Mouse (Mus musculus) layer of hippocampus, postnatal 25 days (tissue): ENCODE data around the gene Tbx21. TPM values are rescaled to one million over a fixed set of nuclear protein-coding genes. Genes with fewer than 3 reads are reported as not detected.

Experiments used
- DNase-seq, 2 experiments: peaks; one replicate each; pipeline ENCODE4 v3.0.0; 2022; ENCODE audit warnings: mixed read lengths in 2 of 2, low spot score in 1 of 2; ENCODE audit errors: extremely low spot score in 1 of 2
- total RNA-seq, 2 experiments: library from RNA; stranded (reverse); gene quantifications; 2 replicates each; pipeline ENCODE4 v1.2.3; 2021

Gene Tbx21
- total RNA-seq, 2 experiments from 2014 or later, result 0.10 TPM; not detected in 1

DNA sequence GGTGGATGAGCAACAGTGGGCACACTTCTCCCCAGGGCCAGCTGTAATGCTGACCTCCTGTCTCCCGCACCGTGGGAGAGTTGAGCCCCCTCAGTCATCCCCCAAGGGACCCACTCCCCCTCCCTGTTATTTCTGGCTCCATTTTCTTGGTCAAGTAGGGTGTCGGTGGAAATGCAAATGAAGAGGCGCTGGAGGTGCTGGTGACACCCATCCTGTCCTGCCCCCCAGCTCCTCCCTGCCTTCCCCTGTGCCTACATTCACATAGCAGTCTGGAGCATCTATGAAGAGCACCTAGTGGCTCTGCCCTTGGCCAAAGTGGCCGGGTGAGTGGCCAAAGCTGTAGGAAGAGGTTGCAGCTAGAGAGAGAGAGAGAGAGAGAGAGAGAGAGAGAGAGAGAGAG is 18.1 kb upstream of the Tbx21 start:
- no peak for DNase-seq

DNA sequence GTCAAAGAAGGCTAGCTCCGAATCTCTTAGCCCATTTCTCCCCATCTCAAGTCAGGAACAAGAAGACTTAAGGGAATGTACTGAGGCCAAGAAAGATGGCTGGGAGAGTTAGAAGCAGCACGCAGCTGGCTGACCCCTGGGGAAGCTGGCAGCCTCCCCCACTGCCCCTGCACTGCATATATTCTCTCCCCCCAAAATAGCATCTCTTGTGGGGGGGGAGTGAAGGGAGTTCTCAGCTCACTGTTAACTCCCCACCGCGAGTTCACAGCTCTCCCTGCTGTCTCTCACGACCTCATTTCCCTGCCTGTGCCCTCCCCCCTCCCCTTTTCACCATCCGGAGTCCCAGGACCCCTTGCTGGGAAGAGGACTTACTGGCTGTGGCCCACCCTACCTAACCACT is 17.1 kb upstream of the Tbx21 start:
- DNase-seq, result no peak

DNA sequence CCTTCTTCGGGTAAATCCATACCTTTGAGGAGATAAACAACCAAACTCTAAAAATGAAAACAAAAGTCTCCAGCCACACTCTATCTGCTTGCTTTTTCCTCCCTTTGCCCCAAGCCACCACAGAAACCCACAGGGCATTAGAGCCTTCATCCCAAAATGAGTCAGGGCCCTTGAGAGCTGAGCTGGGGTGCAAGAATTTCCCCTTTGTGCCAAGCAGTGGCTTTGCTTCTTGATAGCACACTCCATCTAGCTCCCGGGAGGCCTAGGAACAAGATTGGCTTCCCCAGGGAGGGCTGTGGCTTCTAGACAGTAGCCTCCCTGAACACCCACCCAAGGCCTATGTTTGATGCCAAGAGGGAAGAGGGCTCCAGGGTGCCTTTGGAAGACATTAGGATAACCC is 16.6 kb upstream of the Tbx21 start:
- no peak for DNase-seq

DNA sequence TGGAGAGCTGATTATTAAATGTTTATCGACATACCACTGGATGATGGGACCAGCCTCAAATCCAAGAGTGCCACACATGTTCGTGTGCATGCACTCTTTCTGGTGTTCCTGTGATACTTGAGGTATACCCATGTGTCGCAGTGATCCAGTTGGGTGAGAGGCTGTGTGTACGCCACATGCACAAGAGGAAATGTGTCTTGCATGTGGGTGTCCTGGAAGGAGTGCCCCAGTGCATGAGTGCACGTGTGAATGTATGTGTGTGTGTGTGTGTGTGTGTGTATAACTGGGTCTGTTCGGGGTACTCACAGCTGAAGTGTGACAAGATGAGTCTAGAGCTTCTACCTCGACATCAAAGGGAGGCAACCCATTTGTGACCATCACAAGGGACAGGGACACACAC is 15.2 kb upstream of the Tbx21 start:
- no peak for DNase-seq

DNA sequence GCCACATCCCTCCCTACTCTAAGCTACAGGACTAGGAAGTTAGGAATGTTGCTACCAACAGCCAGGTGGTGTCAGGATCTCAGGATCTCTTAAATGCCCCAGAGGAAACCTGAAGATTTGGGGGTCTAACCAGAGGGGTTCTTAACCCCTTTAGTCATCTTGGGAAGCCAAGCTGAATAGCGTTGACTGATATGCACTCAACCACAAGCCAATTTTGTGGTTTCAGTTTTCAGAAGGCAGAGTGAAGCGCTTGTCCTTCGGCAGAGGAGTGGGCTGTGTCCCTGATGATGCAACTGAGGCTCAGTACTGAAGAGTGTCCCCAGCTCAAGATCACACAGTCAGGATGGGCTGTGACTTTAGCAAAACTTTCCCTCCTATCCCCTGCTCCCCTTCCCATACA is 13.8 kb upstream of the Tbx21 start:
- DNase-seq, result no peak

DNA sequence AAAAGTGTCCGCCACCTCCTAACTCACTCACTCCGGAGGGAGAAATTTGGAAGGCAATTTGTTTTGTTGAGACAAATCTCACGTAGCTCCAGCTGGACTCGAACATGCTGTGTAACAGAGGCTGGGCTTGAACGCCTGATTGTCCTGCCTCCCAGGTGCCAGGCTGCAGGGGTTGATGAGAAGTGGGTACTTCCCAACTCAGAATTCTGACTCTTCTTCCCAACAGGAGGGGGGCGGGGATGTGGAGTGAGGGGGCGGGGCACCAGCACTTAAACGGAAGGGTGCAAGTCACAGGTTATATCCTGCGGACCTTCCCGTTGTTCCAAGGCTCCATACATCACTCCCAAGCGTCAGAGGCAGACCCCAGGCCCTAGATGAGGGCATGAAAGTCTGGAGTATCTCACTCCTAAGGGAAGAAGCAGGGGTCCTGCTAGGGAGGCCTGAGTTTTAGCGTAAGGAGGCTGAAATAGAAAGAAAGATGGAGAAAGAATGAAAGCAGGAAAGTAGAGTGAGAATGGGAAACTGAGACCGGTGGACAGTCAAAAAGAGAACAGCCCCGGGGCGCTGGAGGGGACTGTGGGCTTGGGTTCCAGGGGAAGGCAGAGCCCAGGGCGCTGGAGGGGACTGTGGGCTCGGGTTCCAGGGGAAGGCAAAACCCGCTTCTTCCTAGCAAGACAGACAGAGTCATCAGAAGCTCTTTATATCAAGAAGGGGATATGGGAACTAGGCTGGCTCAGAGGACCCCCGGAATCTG is 12.5 kb upstream of the Tbx21 start:
- DNase-seq, result no peak

DNA sequence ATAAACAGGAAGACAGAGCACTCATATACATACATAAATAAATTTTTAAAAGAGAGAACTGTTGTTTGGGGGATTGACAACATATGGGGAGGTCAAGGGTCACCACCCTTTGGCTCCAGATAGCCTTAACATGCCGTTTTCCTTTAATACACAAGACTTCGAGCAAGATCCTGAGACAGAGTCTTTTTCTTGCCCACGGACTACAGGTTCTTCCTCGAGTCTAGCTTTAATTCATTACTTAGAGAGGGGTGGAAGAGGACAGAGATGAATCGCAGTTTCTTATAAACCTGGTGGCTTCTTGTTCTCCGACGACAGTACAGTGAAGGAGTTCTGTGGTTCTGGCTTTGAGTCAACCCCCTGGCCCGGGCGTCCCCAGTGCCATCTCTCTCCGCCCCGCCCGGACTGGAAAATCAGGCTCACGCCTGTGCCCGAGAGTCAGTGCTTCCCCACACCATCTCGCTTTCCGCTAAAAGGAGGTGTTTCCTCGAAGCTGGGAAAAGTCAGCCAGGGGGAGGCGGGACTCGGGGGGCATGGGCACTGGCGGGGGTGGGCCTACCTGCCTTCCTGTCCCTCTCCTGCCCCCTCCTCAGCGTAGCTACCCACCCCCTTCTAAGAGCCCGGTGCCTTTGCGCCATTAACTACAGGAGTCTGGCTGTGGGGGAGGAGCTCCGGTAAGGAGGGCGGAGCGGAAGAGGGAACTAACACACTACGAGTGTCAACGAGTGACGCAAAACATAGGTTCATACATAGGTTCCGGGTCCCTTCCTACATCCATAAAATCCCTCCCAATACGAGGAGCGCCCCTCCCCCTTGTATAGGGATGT is 11.7 kb upstream of the Tbx21 start:
- DNase-seq, result no peak

DNA sequence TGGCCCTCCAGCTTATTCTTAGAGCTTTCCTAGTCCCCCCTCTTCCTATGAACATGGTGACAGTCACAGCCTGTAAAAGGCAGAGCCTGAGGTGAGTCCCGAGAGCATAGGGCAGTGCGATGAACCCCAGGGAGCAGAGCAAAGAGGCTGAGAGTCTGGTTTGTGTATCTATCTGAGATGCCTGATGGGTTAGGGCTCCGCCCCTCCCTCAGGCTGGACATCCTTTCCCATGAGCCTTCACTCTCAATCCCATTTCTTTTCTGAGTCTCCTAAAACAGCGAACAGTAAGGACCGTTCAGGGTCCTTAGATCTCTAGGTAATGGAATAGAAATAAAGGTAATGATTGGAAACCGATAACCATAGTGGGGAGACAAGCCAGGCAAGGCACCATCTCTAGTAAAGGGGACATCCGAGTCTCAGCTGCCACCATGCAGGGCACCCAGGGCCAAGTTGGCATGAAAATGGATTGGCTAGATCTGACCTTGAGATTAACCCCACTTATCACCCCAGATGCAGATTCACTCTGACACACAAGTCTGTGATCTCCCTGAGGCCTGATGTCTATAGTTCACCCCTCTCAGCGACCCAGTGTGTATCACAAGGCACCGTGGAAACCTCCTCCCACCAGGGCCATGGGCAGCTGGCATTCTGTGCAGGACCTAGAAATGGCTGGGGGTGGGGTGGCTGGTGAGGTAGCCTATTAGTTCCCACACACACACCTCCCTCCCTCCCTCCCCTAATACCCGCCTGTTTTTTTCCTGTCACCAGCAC is 9.3 kb upstream of the Tbx21 start:
- DNase-seq, result no peak

DNA sequence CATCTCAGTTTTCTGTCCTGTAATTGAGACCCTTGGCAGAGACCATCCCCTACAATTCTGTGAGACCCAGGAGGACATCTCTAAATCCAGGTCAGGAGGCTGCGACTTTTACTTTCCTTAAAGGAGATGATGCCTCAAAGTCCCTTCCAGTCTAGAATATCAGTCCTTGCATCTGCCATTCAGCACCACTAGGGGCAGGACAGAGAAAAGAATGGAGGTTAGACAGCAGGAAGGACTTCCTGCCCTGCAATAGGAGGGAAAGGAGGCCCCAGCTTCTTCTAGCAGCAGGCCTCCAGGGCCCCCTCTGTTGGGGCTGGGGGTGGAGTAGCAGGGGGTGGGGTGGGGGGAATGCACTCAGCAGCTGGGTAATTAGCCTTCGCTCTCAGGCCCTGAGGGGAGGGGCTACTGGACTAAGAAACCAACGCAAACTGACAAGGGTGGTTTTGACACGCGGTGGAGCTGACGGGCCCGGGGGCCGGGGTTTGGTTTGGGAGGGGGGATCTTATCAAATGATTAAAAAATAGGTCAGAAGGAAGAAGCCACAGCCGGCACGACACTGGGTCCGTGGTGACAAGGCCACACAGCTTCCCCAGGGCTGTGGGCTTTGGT is 8.3 kb upstream of the Tbx21 start:
- no peak for DNase-seq

DNA sequence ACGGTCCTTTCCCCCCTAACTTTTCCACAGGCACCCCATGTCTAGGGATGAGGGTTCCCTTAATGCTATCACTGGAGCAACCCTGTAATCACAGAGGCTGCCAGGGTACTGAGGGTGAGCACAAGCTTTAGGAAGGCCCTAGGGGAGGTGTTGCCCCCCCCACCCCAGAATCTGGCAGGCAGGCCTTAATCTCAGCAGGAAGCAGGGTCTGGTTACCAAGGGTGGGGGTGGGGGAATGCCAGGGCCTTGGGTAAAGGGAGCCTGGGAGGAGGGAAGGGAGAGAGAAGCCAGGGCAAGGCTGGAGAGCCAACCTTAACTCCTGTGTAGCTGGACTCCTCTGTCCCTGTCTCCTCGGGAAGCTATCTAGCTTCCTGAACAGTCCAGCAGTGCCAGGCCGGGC is 5.5 kb upstream of the Tbx21 start:
- no peak for DNase-seq

DNA sequence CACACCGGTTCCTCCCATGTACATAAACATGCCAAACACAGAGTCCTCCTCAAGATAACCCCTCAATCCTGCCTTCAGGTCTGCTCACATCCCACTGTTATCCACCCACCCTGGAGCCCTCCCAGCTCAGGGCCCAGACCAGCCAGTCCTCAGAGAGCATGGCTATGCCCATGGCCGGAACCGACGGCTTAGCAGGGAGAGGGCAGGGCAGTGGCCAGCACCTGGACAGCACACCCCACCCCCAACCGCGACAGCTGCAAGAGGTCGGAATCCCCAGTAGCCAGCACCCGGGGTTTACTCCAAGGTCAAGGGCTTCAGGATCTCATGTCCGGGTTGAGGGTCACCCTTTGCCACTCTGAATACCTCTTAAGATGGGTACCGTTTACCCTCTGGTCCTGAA is 5.1 kb upstream of the Tbx21 start:
- DNase-seq, result no peak

DNA sequence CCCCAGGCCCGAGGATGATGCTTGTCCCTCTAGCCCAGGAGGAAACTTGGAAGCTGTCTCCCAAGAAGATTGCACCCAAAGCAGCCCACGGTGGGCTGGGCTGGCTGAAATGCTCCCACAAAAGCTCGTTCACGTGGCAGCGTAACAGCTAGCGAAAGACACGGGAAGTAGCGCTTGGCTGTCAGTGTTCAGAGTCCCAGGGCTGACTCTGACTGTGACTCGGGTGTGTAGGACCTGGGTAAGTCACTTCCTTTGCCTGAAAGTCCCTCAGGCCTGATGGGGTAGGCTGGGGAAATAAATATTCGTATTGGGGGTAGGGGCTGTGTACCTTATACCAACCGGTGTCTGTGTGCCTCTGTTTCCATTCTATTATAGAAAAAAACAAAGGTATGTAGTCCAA is 666 bp upstream of the Tbx21 start:
- no peak for DNase-seq

DNA sequence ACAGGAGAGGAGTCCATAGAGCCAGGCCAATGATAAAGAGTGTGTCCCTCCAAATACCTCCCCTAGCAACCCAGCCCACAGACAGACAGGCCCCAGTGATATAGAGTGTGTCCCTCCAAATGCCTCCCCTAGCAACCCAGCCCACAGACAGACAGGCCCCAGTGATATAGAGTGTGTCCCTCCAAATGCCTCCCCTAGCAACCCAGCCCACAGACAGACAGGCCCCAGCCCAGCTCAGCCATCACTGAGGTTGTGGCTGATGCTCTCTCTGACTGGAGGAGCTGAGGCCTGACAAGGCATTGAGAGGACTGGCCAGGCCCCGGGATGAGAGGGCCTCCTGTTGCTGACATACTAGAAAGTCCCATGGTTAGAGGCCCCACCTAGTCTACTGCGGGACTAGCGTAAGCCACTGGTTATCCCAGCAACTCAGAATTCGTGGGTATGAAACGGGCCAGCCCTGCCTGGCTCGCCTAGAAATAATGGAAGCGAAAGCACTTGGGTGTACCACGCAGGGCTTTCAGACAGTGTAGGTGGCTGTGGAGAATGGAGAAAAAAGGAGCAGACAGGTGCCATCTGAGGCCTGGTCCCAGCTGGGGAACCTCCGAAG is 2.5 kb downstream of the Tbx21 start:
- DNase-seq, result no peak

DNA sequence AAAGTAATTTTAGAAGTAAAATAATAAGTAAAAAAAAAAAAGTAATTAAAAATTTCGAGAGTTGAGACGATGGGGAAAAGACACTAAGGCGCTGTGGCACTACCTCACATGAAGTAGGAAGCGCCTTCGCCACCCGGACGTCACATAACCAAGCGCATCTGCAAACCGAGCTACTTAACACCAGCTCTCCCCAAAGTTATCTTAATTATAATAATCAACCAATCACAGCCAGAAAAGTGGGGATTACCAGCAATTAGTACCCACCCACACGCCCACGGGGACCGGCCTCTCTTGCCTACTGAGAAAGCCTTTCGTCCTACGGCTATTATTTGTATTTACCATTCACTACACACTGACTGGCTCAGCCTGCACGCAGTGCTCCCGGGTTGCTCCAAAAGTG is 6.2 kb downstream of the Tbx21 start:
- DNase-seq, result no peak

DNA sequence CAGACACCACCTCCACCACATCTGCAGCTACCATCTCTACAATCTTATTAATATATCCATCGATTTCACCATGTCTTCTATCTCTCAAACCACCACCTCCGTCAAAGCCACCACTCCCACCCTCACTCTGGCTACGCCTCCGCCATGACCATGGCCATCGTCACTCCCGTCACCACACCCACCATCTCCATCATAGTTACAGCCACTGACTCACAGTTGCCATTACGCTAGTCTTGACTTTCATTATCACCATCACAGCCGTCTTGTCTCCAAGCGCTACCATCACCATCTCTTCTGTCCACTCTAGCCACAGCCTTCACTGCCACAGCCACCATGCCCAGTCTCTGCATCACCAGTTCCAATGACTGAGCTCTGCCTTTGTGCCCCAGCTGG is 11.0 kb downstream of the Tbx21 start:
- DNase-seq, result no peak

DNA sequence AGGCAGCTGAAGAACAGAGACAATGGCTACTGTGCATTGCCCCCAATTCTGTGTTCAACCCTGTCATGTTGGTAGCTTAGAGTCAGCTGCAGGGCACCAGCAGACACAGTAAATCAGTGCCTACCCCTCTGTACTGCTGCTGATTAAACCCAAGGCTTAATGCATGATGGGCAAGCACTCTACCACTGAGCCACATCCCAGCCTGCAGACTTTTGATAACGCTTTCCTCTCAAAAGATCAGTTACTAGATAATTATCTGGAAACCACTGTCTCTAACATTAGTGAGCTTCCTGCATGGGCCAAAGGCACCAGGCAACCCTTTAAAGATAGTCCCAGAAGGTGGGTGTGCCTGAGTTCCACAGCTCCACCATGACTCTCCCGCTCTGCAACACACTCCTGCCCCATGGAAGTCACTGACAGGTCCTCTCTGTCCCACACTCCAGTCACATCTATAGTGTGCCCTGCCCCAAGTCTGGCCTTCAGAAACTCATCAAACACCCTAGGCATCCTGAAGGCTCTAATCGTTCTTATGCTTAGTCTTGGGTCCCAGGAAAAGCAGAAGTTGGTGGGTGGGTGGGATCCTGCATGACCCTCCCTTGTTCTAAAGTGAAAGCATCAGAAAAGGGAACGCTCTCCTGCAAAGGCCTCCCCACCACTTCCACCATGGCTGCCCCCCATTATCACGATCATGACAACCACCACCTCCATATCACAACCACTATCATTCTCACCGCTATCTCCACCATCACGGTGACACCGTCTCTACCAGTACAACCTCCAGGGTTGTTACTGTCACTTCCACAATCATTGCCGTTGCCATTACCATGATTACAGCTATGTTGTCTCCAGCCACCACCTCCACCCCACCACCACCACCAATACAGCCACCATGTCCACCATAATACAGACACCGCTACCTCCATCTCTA is 11.7 kb downstream of the Tbx21 start:
- DNase-seq, result no peak

DNA sequence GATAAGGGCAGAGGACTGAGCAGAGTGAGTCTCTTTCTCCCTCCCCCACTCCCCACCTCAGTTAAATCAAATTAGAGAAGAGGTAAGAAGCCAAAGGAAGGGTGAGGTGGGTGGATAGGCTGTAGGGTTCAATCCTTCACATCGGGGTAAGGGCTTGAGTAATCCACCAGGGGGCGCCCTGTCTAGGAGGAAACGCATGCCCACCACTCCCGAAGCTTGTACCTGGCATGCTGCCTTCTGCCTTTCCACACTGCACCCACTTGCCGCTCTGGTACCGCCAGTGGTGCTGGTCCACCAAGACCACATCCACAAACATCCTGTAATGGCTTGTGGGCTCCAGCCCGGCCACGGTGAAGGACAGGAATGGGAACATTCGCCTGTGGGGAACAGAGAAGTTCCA is 13.4 kb downstream of the Tbx21 start:
- DNase-seq, result peak in 1 of 2 experiments; percentile 69

DNA sequence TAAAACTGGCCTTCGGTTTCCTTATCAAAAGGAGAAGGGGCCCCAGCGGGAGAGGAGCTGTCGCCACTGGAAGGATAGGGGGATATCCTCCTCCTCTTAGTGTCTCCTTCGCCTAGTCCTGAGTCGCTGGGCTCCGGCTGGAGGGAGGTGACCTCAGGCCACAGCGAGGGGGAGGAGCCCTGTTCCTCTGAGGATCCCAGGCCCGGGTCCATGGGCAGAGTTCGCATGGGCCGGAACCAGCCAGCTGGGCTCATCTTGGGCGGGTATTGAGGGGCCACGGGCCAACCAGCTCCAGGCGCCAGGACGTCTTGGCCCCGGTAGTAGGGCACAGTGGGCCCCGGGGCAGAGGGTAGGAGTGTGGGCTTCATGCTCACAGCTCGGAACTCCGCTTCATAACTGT is 16.3 kb downstream of the Tbx21 start:
- DNase-seq, result no peak

DNA sequence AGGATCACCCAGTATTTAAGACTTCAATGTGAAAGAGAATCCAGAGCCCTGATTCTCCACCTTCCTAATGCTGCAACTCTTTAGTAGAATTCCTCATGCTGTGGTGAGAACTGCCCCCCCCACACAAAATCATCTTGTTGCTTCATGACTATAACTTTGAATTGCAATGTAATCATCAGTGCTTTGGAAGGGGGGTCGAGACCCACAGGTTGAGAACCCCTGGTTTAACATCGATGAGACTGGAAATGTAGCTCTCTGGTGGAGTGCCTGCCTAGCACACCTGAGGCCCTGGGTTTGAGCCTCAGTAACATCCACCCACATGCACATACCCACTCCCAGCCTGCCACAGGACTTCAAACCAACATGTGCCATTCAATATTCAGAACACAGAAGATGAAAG is 20.5 kb downstream of the Tbx21 start:
- DNase-seq, result no peak
